Mouse (Mus musculus) bone marrow macrophage, adult 2 months (primary cell): ENCODE results near the gene Vti1a. TPM values are rescaled to one million over a fixed set of nuclear protein-coding genes. Genes with fewer than 3 reads are reported as not detected.

Experiments
- H3K27ac ChIP-seq: 2 replicates; pipeline ENCODE4 v1.5.1; 2012; ENCODE audit warnings: low read depth, low read length; ENCODE audit not compliant: insufficient read depth
- H3K4me1 ChIP-seq: 2 replicates; pipeline ENCODE4 v1.6.1; 2012; ENCODE audit warnings: low read length; ENCODE audit not compliant: control insufficient read depth, insufficient read depth
- H3K4me3 ChIP-seq: 2 replicates; pipeline ENCODE4 v1.5.1; 2012; ENCODE audit warnings: mild to moderate bottlenecking, low read length, moderate library complexity; ENCODE audit not compliant: insufficient read depth
- CTCF ChIP-seq: IDR thresholded peaks from 2 replicates; pipeline ENCODE4 v1.5.1; 2012; ENCODE audit warnings: low read depth, mild to moderate bottlenecking, low read length, moderate library complexity
- POLR2A ChIP-seq: IDR thresholded peaks from 2 replicates; pipeline ENCODE4 v1.6.1; 2012; ENCODE audit warnings: mild to moderate bottlenecking, low read depth, low read length, borderline replicate concordance
- polyA plus RNA-seq: library from polyadenylated mRNA; stranded (reverse); fragments of >200 nt; gene quantifications from 2 replicates; pipeline ENCODE4 v1.2.4, GENCODE M21; 2012; ENCODE audit not compliant: missing spikeins, insufficient read depth, insufficient read length

The Vti1a gene
- polyA plus RNA-seq, 1 experiment: 31.7 TPM

DNA sequence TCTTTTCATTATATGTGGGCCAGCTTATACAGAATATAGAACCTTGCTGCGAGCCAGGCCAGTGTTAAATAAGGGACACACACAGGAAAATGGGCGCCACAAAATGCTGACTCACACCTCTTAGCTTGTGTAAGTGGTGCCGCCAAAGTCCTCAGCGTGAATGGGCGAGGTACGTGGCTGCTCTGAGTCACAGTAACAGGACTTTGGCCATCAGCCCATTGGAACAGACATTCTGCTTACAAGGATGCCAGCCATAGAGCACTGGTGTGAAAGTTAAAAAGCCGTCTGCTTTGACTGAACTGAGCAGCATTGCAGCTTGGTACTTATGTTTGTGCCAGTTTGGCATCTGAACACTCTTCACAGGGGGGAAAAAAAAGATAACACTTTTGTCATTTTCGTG, 107.9 kb downstream of the Vti1a start:
- no peak overlapping the region for H3K27ac ChIP-seq
- TF ChIP-seq POLR2A (no peak), CTCF (no peak)
- peaks cover 8% of the 10 kb centered on the region for H3K4me1 ChIP-seq
- no peak overlapping the region for H3K4me3 ChIP-seq

DNA sequence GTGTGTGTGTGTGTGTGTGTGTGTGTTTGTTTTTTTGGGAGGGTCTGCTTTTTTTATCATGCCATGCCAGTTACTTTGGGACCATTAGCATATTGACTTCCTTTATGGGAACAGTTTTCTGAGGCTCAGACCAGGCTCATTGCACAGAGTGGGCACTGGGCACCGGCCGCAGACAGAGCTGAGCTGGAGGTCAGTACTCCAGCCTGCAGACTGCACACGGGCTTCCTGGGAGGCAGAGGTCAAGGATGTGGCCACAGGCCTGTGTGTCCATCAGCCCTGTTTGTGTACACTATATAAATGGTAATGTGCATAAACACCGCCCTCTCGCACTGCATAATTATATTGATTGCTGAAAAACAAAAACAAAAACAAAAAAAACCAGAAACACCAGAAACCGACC, 108.4 kb downstream of the Vti1a start:
- TF ChIP-seq CTCF (no peak), POLR2A (no peak)
- no peak overlapping the region for H3K27ac ChIP-seq
- H3K4me1 ChIP-seq: peaks cover 8% of the 10 kb centered on the region
- no peak overlapping the region for H3K4me3 ChIP-seq

DNA sequence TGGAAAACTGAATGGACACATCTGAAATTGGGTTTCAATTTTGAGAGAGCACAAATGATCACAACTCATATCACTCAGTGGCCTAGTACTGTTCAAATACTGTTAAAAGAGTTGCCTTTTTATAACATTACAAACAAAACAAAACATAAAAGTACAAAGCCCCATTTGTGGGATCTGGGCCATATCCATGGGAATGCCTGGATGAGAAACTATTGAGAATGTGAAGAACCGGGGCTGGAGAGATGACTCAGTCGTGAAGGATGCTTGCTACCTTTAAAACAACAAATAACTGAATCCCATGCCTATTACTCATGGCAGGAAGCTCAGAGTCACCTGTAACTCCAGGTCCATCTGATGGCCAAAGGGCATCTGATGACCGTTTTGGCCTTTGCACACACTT, 124.2 kb downstream of the Vti1a start:
- TF ChIP-seq CTCF (no peak), POLR2A (no peak)
- no peaks in the 10 kb centered on the region for H3K4me1 ChIP-seq
- no peak overlapping the region for H3K4me3 ChIP-seq
- no peak overlapping the region for H3K27ac ChIP-seq

DNA sequence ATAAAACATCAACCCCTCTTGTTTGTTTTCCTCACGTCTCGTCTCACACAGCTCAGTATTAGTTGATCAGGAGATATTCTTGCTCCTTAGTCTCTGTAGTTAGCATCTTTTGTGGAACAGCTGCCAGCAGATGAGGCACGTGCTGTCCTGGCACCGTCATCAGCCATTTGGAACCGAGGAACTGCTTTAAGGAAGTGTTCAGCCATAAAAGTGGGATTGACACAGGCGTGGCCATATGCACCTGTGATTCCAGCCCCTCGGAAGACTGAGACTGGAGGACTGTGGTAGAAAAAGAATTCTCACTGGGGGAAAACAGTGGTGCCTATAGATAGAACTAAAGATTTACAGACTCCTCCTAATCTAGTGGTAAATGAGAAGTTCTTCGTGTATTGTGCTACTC, 127.5 kb downstream of the Vti1a start:
- no peak overlapping the region for H3K27ac ChIP-seq
- TF ChIP-seq POLR2A (no peak), CTCF (no peak)
- no peaks in the 10 kb centered on the region for H3K4me1 ChIP-seq
- H3K4me3 ChIP-seq: no peak overlapping the region

DNA sequence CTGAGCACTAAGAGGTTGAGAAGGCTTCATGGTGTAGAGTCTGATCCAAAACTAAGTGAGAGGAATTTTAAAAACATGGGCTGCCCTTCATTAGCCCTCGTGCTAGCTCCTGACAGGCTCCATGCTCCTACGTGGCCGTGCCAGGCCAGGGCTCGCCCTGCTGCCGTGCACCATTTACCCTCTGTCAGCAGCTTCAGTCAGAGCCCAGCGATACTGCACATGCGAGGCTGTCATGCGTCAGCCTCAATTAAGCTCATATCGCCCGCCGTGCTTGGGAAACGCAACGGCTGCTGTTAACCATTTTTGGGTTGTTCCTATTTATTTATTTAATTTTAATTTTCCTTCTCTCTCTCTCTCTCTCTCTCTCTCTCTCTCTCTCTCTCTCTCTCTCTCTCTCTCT, 133.0 kb downstream of the Vti1a start:
- no peaks in the 10 kb centered on the region for H3K4me1 ChIP-seq
- no peak for TF ChIP-seq POLR2A
- TF ChIP-seq CTCF: no peak

DNA sequence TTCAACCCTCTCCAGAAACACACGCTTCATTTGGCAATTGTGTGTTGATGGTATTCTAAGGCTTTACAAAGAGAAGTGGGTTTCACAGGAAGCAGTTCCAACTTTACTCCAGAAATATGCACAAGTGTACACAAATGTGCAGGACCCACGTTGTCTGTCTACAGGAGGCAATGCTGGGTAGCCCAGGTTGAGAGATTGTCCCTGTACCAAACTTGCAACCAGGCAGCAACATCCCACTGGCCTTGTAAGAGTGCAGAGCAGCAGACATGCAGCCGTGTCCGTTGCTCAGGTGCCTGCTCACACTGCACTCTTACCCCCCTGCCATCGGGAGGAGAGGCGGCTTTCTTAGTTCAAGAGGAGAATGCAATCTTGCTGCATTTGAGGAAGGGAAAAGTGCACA, 133.4 kb downstream of the Vti1a start:
- no peak for TF ChIP-seq POLR2A
- TF ChIP-seq CTCF: no peak
- Histone ChIP-seq H3K4me3 (no peak overlapping the region), H3K4me1 (no peaks in the 10 kb centered on the region), H3K27ac (no peak overlapping the region)

More for the DNA sequence above, 133.0 kb downstream of the Vti1a start:
- Histone ChIP-seq H3K27ac (no peak overlapping the region), H3K4me3 (no peak overlapping the region)

DNA sequence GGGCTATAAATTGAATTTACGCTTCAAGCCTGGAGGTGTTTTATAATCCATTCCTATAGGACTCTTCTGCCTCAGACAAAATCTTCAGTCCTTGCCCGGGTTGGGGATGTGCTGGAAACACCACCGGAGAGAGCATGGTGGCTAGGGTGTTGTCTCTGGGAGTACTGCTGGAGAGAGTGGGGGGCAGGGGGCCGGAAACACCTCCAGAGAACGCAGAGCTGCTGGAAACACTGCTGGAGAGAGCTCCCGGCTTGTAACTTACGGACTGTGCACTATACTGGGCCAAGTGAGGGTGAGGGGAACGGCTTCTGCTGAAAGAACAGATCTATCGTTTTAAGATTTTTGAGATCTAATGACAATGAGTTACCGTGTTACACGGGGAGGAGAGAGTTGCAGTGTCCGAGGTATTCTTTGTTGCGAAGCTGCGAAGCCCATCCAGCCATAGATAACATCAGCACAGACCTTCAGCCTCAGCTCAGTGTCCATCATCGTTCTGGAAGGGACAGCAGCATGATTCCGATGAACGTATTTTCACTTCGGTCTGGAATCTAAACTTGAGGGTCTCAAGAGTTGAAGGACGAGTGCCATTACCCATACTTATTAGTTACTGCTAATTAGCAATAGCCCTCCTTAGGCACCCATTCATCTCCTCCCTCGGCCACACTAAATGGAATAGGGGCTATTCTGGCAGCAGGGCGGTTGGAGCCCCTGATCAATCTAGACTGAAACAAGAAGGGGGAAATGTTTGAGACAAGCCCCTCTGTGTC, 140.4 kb downstream of the Vti1a start:
- Histone ChIP-seq H3K4me3 (no peak overlapping the region), H3K27ac (no peak overlapping the region), H3K4me1 (peaks cover 3% of the 10 kb centered on the region; the same call in 1 of the 2 replicates)
- TF ChIP-seq CTCF: no peak

DNA sequence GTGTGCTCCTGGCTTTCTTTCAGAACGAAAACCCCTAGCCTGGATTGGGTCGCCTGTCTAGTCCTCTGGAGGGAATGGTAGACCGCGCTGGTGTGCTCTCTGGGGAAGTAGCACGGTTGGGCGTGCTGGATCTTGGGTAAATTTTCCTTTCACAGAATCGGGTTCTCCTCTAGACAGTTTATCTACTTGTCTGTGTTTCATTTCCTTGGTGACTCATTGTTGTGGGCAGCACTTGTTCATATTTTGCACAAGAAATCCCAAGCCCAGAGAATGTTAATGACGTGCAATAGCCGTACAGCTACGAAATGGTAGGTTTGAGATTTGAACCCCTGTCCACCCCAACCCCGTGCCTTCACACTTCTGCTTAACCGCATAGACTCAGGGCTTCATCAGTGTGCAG, 145.9 kb downstream of the Vti1a start:
- TF ChIP-seq POLR2A (no peak), CTCF (no peak)
- Histone ChIP-seq H3K27ac (no peak overlapping the region), H3K4me3 (no peak overlapping the region), H3K4me1 (peaks cover 11% of the 10 kb centered on the region)

DNA sequence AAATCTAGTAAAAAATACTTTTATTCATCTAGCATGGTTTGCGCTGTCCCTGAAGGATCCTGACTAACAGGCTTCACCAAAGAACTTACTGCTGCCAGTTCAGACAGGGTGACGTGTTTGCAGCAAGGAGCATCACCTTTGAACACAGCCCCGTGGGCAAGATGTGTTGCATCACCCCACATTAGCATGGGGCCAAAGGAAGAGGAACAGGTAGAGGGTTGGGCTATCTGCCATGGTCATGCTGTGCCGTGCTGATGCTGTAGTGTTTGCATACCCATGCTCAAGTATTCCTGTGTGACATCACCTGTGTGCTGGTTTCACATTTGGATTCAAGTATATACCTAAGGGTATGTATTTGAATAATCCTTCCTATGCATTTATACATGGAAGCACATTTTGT, 147.6 kb downstream of the Vti1a start:
- TF ChIP-seq POLR2A: no peak
- TF ChIP-seq CTCF: no peak
- H3K27ac ChIP-seq: no peak overlapping the region
- peaks cover 11% of the 10 kb centered on the region for H3K4me1 ChIP-seq
- no peak overlapping the region for H3K4me3 ChIP-seq

DNA sequence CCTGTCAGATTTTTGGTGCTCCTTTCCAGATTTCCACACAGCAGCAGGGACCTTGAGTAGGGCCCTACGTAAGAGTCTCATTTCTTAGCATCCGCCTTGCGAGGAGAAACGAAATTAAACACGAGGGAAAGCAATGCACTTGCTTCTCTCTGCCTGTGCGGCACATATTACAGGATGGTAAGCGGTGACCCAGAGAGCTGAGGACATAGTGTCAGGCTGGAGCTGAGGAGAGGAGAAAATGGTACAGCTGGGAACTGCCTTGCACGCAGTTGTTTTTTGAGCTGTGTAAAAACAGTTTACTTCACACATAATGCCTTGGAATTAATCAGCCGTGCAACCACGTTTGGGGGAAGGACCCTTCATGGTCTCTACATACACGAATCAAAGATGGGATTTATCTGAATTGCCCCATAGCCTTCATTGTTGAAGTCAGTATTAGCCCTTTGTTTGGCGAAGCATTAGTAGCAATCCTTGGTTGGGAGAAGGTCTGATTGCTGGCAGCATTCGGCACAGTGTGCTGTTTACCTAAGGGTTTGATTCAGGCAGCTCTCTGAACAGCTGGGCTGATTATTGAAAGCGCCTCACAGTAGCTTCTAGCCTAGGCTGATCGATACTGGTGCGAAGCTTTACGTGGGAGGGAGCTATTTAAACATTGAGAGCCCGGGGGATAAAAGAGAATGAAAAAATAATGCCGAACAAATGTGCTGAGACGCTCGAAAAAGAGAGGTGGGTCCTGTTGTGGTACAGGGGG, 153.4 kb downstream of the Vti1a start:
- TF ChIP-seq POLR2A (no peak), CTCF (no peak)
- Histone ChIP-seq H3K27ac (no peak overlapping the region), H3K4me1 (no peaks in the 10 kb centered on the region), H3K4me3 (no peak overlapping the region)

DNA sequence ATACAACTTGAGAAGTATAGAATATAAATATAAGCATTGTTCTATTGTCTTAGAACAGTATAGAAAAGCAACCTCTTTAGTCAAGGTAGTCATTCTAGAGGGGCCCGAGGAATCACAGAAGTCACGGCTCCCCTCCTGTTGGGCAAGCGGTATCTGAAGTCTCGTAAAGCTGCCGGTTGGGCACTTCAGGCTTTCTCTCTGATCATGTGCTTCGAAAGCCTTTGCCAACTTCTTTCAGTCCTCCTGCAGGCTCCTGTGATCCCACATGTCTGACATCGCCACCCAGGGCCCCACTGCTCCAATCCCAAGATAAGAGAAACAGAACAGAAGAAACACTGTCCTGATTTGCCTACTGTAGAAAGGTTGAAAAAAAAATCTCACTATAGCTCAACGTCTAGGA, 156.5 kb downstream of the Vti1a start:
- no peak for TF ChIP-seq CTCF
- no peak for TF ChIP-seq POLR2A
- Histone ChIP-seq H3K27ac (no peak overlapping the region), H3K4me1 (no peaks in the 10 kb centered on the region), H3K4me3 (no peak overlapping the region)
